Mouse (Mus musculus) neural tube, postnatal 0 days (tissue): ENCODE data around the gene Rapgef4. TPM values are rescaled to one million over a fixed set of nuclear protein-coding genes. Genes with fewer than 3 reads are reported as not detected.

Experiments used
- polyA plus RNA-seq: library from polyadenylated mRNA; unstranded; fragments of >200 nt; fragmentation: Nextera tagmentation; extraction: Ambion mirVana; gene quantifications from 2 replicates; pipeline ENCODE4 v1.2.1, GENCODE M21; 2015

The Rapgef4 gene
- 51.0 and 54.3 TPM in 2 replicates for polyA plus RNA-seq

GRCm38 (mm10) chr2:71980771-71981342 is at the start of gene Rapgef4:
TSS of gene Rapgef4 (plus strand) at chr2:71981240.

GRCm38 (mm10) chr2:72285256-72285887 is 304.3 kb downstream of the Rapgef4 start, which contains the start of gene Map3k20:
TSS of gene Map3k20 (plus strand) at chr2:72285637.

Other genes with a start within 250 kb of the Rapgef4 start
- gene Itga6, start 235.6 kb upstream of the Rapgef4 start, polyA plus RNA-seq, result 30.2 and 33.1 TPM in 2 replicates
- gene Pdk1, start 108.0 kb upstream of the Rapgef4 start, polyA plus RNA-seq, result 17.1 and 18.8 TPM in 2 replicates